ENCODE assay signal across 8 mouse cellular contexts in the genomic region with DNA sequence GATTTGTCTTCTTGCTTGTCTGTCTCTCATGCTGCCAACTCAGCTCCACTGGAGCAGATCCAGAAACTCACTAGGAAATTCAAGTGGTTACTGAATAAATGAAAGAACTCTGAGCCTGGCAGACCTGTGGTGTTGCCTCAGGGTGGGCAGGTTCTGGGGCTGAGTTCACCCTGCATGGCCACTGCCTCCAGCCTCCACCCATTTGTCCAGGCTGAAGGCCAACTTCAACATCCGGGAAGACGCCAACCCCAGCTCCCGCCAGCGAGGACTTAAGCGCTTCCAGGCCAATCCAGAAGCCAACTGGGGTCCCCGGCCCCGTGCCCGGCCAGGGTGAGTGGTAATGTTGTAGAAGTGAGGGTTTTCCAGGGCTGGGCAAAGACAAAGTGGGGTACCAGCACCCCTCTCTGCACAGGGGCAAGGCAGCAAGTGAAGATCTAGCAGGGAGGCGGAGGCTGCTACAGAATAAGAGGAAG. TPM values are rescaled to one million over a fixed set of nuclear protein-coding genes. Genes with fewer than 3 reads are reported as not detected.
DNase-seq lines count a peak whose midpoint lies in the region; TF ChIP-seq lines count a peak whose summit lies in the region.
"Had no signal": no experiment of that assay in that cellular context is flagged by ENCODE, and none has a peak within 500 bp of the region (broad histone marks: within the 10 kb centered on the region; RNA-seq: fewer than 3 reads in every experiment).

No protein-coding gene starts in this region.

- H3K79me2 ChIP-seq in liver, adult 2 months (ENCODE audit: control insufficient read depth, insufficient read depth, low read length), result no peaks in the 10 kb centered on the region

- no peak overlapping the region for H3K4me3 ChIP-seq in liver, adult 2 months (ENCODE audit: insufficient read depth, low read depth, low read length)
- H3K4me3 ChIP-seq: neural tube, embryonic 12.5 days had no signal

- H3K9ac ChIP-seq in liver, adult 2 months (ENCODE audit: low read depth, low read length), result peak overlapping the region; percentile 3; the same call in 1 of the 2 replicates
- H3K9ac ChIP-seq: neural tube, embryonic 12.5 days had no signal

- TF ChIP-seq CTCF in liver, adult 2 months (IDR thresholded peaks at IDR 0.05; ENCODE audit: low read depth, low read length), result no peak

- TF ChIP-seq POLR2A in liver, adult 2 months (IDR thresholded peaks at IDR 0.05; ENCODE audit: extremely low read depth, insufficient read depth, low read length), result no peak

- DNase-seq in liver, adult 2 months (ENCODE audit: extremely low read depth, low read depth, low spot score), result peak; percentile 98
- no peak for DNase-seq in liver
- peak; percentile 45 for DNase-seq in adrenal gland, postnatal 25 days
- DNase-seq in gastrocnemius, adult 18-20 months (ENCODE audit: low spot score), result peak; percentile 67
- DNase-seq in kidney, adult 9 months, result peak; percentile 90
- DNase-seq in lung, postnatal 10 days, result peak; percentile 86
- DNase-seq in thymus, postnatal 25 days, result no peak

- WGBS in liver, adult 2 months, result 18% methylated on average over 9 of the region's 9 CpGs

- H3K27ac ChIP-seq in liver, adult 2 months (replicated peaks; ENCODE audit: insufficient read depth, low read depth, low read length), result peak overlapping the region; percentile 4
- H3K27ac ChIP-seq: neural tube, embryonic 12.5 days had no signal

- peaks cover 13% of the 10 kb centered on the region for H3K4me1 ChIP-seq in liver, adult 2 months (ENCODE audit: control insufficient read depth, insufficient read depth, low read length)

- H3K27me3 ChIP-seq in liver, adult 2 months (ENCODE audit: control insufficient read depth, insufficient read depth, low read length), result no peaks in the 10 kb centered on the region

- H3K36me3 ChIP-seq in liver, adult 2 months (ENCODE audit: control insufficient read depth, insufficient read depth, low read length), result peaks cover 4% of the 10 kb centered on the region

RNA-seq across cellular contexts. Expression of a gene that starts 2.3 kb away (rescaled TPM):
- 0.18 and 0.47 TPM in 2 replicates for total RNA-seq in liver, adult 2 months (2014; rRNA removed)
- polyA plus RNA-seq in liver, adult 2 months (2012; rRNA removed), result 0.71 and 1.3 TPM in 2 replicates
- 3.1 and 3.8 TPM in 2 replicates for total RNA-seq in adrenal gland, postnatal 25 days (2021)
- total RNA-seq in gastrocnemius, adult 18-20 months (2021), result 1 to 10 TPM in 1 of 2 experiments, under 1 TPM in 1; 0.73 to 1.6 TPM

RNA-seq across cellular contexts. Expression of a gene that starts 11.3 kb away (rescaled TPM):
- total RNA-seq in liver, adult 2 months (2014; rRNA removed), result 5.3 and 8.0 TPM in 2 replicates
- 31.0 and 32.6 TPM in 2 replicates for polyA plus RNA-seq in liver, adult 2 months (2012; rRNA removed)
- total RNA-seq in adrenal gland, postnatal 25 days (2021), result 73.9 and 76.0 TPM in 2 replicates
- 10 to 100 TPM; 19.3 to 22.8 TPM for total RNA-seq in gastrocnemius, adult 18-20 months (2021)

RNA-seq across cellular contexts. Expression of a gene that starts 12.9 kb away (rescaled TPM):
- 20.7 and 27.3 TPM in 2 replicates for total RNA-seq in liver, adult 2 months (2014; rRNA removed)
- 44.6 and 58.6 TPM in 2 replicates for polyA plus RNA-seq in liver, adult 2 months (2012; rRNA removed)
- 75.1 and 83.9 TPM in 2 replicates for total RNA-seq in adrenal gland, postnatal 25 days (2021)
- total RNA-seq in gastrocnemius, adult 18-20 months (2021), result 10 to 100 TPM; 47.0 to 51.4 TPM

RNA-seq across cellular contexts. Expression of a gene that starts 23.8 kb away (rescaled TPM):
- total RNA-seq in liver, adult 2 months (2014; rRNA removed), result not detected in 2 replicates
- 0.19 TPM in 1 of 2 replicates, not detected in the other for polyA plus RNA-seq in liver, adult 2 months (2012; rRNA removed)
- total RNA-seq in adrenal gland, postnatal 25 days (2021), result not detected in 2 replicates
- under 1 TPM; 0.34 to 0.45 TPM for total RNA-seq in gastrocnemius, adult 18-20 months (2021)

RNA-seq across cellular contexts. Expression of a gene that starts 36.3 kb away (rescaled TPM):
- total RNA-seq in liver, adult 2 months (2014; rRNA removed), result 13.1 and 15.6 TPM in 2 replicates
- 12.0 and 12.6 TPM in 2 replicates for polyA plus RNA-seq in liver, adult 2 months (2012; rRNA removed)
- total RNA-seq in adrenal gland, postnatal 25 days (2021), result 19.6 and 22.3 TPM in 2 replicates
- 1 to 10 TPM; 4.7 to 8.3 TPM for total RNA-seq in gastrocnemius, adult 18-20 months (2021)

Comparison
In these comparisons a context has a peak if more than half of its experiments do, and no peak if none do; other contexts are left out.
1. DNase-seq: peak in liver, adult 2 months (single experiment), adrenal gland, postnatal 25 days (single experiment), gastrocnemius, adult 18-20 months (single experiment), kidney, adult 9 months (single experiment) and lung, postnatal 10 days (single experiment); none in liver (single experiment) and thymus, postnatal 25 days (single experiment).